Mouse (Mus musculus) bone marrow macrophage, adult 2 months (primary cell): ENCODE measurements around the gene Rad51b.

Source experiments
- CTCF ChIP-seq: IDR thresholded peaks from 2 replicates; pipeline ENCODE4 v1.5.1; 2012; ENCODE audit warnings: low read depth, mild to moderate bottlenecking, low read length, moderate library complexity
- POLR2A ChIP-seq: IDR thresholded peaks from 2 replicates; pipeline ENCODE4 v1.6.1; 2012; ENCODE audit warnings: mild to moderate bottlenecking, low read depth, low read length, borderline replicate concordance

- no peak for TF ChIP-seq CTCF
- no peak for TF ChIP-seq POLR2A
Observed at GRCm38 (mm10) chr12:79860248-79860555, 563.1 kb downstream of the Rad51b start.
